Mouse (Mus musculus): Measurements from ENCODE around the gene Lrp6. TPM values are rescaled to one million over a fixed set of nuclear protein-coding genes. Genes with fewer than 3 reads are reported as not detected.

Gene Lrp6
- polyA plus RNA-seq, 1 experiment: 36.2 TPM

DNA sequence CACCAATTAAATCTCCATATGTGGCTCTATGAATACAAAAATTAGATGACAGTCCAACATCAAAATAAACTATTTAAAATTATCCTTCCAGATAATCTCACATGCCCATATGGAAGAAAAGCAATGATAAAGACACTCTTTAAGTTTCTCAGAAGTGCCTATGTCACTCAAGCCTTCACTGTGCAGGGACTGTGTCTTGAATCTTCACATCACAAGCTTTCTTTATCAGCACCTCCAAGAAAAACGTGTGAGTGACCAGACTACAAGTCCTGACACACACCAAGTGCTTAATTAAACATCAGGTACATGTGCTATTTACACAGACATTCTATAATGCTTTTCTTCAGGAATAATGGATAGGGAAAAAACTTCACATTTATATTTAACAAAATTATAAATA, 34.8 kb downstream of the Lrp6 start:
- DNase-seq (ENCODE audit: low spot score): no peak

DNA sequence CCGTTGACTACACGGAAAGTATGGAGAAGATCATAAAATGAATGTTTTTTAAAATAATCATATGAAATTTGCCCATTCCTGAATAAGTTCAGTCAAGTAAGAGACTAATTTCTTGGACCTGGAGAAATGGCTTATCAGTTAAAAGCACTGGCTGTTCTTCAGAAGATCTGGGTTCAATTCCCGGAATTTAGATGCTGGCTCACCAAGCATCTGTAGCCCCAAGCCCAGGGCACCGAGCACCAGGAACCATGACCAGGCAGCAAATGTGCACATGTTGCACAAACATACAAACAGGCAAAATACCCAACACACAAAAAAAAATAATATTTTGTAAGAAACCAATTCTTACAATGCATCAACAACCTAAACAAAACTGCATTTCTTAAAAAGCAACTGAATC, 37.4 kb downstream of the Lrp6 start:
- DNase-seq (ENCODE audit: low spot score): no peak

DNA sequence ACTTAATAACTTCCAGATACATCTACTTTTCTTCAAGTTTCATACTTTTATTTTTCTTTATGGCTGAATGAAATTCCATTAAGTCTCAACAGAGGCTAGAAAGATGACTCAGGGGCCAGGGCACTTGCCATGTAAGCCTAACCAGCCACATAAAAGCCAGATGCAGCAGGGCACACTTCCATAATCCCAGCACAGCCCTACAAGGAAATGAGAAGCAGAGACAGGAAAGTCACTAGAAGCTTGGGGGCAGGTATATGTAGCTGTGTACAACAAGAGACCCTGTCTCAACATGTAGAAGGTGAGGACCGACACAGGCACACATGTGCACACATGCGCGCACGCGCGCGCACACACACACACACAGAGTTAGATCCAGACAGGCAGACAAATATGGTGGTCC, 38.4 kb downstream of the Lrp6 start:
- DNase-seq (ENCODE audit: low spot score): no peak

DNA sequence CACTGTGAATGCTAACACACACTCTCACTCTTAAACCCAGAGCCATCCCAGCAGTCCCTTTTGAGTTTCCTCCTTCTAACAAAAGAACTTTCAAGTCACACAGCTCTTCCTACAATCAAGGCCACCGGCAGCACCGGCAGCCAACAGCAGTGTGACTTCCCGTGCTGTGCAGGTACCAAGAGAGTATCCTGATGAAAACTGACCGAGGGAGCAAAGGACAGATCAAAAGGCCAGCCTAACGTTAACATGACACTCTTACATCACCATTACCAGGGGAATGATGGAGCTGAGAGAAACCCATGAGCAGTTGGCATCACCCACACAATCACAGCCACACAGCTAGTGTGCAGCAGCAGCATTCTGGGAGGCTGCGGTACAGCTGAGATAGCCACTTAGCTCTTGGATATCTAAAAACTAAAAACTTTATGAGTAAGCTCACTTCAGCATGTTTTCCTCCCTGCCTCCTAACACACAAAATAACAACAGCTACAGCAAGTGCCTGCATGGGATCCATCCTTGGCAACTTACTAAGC, 39.1 kb downstream of the Lrp6 start:
- DNase-seq (ENCODE audit: low spot score): no peak

GRCm38 (mm10) chr6:134526821-134527595, 39.8 kb downstream of the Lrp6 start:
- DNase-seq (ENCODE audit: low spot score): no peak

DNA sequence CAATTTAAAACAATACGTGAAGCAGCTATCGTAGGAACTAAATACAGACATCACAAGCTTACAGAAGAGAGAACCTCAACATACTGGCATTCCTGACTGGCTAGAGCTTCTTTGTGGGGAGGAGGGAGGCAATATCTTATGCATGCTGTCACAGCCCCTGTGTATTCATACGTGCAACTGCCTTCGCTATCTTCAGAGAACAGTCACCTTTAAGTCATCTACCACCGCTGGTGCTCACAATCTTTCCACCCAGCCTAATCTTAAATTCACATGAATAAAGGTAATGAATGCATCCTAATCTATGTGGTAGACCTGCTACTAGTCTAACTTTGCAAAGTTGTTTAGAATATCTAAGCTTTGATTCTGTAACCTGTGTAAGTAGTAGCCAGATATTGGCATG, 40.5 kb downstream of the Lrp6 start:
- DNase-seq (ENCODE audit: low spot score): no peak

GRCm38 (mm10) chr6:134521411-134521810, 45.4 kb downstream of the Lrp6 start:
- DNase-seq (ENCODE audit: low spot score): no peak

- no peak for DNase-seq (ENCODE audit: low spot score)
These were observed 45.9 kb downstream of the Lrp6 start for GRCm38 (mm10) chr6:134520821-134521220.

DNA sequence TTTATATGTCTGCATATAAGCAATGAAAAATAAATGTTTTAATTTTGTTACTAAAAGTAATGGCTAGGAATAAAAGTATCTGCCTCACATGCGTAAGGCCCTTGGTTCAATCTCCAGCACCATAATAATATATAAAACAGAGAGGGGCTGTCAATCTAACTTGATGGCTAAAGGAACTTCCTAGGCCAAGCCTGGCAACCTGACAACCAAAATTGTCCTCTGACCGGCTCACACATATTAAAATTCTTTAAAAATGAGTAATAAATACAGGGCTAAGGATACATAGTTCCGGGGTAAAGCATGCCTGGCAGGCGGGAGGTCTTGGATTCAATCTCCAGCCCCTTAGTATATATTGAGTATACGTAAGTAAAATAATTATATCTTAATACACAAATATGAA, 48.3 kb downstream of the Lrp6 start:
- DNase-seq (ENCODE audit: low spot score): no peak

DNA sequence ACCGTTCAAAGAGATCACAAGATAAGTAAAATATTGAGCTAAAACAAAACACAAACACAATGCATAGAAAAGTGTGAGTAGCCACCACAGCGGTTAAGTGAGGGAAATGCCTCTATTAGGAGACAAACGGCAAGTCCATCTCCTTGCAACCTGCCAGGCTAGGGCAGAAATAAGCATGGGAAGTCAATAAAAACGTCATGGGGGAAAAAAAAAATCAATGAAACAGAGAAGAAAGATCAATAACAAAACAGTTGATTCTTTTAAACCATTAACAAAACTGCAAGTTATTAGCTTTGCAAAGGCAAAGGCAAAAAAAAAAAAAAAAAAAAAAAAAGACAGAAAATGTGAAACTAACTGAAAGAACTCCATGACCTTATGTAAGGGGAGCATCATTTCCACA, 49.6 kb downstream of the Lrp6 start:
- DNase-seq (ENCODE audit: low spot score): no peak

DNA sequence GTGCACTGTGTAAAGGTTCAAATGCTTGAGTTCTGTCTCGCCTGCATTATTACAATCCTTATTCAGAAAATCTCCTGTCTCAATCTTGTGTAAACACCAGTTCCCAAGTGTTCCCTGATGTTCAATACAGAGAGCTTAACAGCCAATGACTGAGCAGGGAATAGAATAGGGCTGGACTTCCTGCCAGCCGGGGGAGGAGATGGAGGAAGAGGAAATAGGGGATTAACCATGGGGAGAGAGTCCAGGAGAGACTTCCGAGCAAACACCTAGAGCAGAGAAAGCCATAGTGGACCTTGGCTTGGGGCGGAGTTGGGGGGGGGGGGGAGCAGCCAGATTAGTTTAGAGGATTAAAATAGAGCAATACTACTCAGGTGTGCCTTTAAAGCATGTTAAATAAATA, 51.3 kb downstream of the Lrp6 start:
- no peak for DNase-seq (ENCODE audit: low spot score)

DNA sequence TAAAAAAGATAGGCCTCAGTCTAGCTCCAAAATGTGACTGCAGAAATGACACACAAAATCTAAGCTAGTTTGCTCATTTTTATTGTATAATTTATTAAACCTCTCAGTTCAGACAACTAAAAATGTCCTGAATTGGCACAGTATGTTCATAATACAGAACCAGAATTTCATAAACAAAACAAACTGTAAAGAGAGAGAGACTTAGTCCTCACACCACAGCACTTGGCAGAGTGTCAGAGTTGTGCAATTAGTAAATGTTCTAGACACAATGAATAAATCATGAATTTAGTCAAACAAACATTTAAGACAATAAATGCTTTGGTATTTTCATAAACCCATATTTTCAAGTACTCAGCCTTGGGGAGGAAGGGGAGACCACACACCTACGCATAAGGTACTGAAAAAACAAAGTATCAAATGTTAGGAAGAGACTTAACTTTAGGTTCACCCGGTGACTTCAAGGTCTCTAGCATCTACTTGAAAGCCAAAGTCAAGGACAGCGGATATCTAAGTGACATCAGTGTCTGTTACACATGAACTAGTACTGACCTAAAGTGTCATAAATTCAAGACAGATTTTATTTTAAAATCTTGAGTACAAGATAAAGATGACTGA, 52.8 kb downstream of the Lrp6 start:
- no peak for DNase-seq (ENCODE audit: low spot score)

DNA sequence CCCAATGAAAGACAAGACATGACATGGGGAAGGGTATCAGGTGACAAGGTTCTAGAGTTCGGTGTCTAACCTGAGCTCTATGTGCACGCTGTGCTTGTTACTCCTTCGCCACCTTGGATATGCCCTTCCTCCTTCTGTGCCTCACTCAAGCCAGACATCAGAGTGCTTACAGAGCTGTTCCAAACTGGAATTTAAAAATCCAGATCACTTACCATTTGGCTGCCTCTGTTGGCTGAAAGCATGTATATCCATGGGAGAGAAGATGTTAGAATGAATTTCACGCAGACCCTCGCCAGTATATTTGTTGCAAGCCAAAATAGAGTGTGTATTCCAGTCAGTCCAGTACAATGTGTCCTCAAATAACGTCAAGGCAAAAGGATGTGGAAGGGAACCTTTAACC, 53.8 kb downstream of the Lrp6 start:
- no peak for DNase-seq (ENCODE audit: low spot score)

GRCm38 (mm10) chr6:134512478-134512877, 54.3 kb downstream of the Lrp6 start:
- no peak for DNase-seq (ENCODE audit: low spot score)

DNA sequence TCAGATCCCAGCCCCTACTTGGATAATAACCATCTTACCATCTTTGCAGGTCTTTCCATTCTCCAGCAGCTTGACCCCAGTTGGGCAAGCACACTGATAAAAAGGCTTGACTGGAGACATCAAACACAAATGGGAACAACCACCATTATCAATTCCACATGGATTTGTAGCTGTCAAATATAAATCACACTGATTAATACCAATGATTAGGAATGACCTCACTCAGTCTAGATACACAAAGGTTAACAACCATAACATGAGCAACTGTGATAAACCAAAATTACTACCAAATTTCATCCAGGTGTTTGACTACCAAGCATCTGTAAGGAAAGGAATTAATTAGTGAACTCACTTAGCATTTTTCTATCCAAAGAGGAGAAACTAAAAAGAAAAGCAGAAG, 55.6 kb downstream of the Lrp6 start:
- DNase-seq (ENCODE audit: low spot score): no peak

GRCm38 (mm10) chr6:134510280-134510679, 56.5 kb downstream of the Lrp6 start:
- no peak for DNase-seq (ENCODE audit: low spot score)

DNA sequence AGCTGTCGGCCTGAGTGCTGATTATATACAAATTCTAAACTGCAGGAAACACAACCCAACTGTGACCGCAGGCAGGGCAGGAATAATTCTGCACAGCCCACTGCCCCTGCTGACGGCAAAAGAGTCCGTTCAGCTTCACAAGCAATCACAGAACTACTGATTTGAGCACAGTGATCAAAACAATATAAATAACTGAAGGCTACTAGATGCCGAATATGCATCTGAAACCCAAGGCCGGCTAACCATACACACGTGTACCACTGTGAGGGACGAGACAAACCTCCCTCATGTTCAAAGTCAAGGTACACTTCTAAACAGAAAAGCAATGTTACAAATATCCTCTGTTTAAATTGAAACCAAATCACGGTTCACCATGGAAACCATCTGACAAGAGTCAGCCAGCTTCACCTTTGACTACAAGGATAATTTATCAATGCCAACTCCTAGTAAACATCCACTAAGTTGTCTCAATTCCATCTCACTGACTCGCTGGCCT, 57.0 kb downstream of the Lrp6 start:
- no peak for DNase-seq (ENCODE audit: low spot score)

- no peak for DNase-seq (ENCODE audit: low spot score)
These were observed 61.9 kb downstream of the Lrp6 start for GRCm38 (mm10) chr6:134504866-134505265.

DNA sequence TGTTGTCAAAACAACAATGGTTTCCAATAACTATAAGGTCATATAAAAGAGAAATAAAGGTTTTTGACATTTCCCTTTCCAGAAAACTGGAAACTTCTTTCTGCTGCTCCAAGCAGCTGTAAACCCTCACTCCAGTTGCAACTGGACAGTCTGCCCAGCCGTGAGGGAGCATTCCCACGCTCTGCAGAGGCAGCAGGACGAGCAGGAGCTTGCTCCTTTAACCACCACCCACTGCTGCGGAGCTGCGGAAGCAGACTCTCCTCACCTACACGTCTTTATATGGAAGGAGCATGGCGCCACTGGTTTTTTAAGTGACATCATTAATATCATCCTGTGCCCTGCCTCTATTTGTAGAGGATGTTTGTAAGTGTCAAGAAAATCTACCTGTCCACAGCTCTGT, 64.4 kb downstream of the Lrp6 start:
- DNase-seq (ENCODE audit: low spot score): no peak

DNA sequence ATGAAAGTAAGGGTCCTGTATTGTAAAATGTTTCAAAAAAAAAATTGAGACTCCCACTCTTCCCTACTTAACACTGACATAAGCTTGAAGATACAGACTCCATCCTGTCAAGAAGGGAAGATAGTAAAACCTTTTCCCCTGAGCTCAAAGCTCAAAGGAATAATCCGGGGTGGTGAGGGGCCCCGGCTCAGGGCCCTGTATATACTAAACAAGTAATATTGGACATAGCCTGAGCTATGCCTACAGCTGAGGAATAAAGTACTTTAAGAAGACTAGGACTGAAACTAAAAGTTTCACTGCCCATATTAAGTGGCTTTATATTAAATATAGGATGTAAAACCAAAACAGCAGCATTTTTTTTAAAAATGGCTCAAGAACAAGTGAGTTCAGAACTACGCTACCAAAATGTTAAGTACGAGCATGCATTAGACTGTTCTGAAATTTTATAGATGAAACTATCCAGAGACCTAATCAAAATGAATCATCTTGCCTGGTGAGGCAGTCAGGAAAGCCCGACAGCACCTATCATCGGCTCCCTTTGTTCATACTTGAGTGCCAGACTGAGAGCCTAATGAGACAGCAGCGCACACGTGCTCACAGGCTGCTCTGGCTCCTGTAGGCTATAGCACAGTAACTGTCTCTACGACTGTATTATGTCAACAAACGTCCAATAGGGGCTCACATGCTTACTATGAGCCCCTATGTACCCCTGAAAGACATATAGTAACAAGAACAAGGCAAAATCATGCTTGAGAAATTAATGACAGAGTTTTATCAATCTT, 66.2 kb downstream of the Lrp6 start:
- no peak for DNase-seq (ENCODE audit: low spot score)

DNA sequence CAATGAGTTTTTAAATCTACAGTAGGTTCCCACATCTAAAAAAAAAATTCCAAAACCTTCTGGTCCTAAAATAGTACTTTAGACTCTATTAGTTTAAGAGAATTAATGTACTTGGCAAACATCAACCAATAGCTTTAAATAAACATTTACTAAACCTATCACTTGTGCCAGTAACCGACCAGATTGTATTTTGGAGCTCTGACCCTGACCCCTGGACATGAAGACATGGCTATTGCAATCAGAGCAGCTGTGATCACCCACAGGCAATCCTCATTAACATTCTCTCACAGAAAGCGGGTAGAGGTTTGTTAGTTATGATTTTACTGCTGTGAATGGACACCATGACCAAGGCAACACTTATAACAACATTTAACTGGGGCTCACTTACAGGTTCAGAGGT, 67.7 kb downstream of the Lrp6 start:
- DNase-seq (ENCODE audit: low spot score): no peak

- no peak for DNase-seq (ENCODE audit: low spot score)
These were observed 68.2 kb downstream of the Lrp6 start for GRCm38 (mm10) chr6:134498518-134498917.

Measured in urinary bladder, adult 2 months (tissue).